Mouse (Mus musculus): ENCODE results near the gene Rab11fip4. TPM values are rescaled to one million over a fixed set of nuclear protein-coding genes. Genes with fewer than 3 reads are reported as not detected.

Rab11fip4 gene
- total and polyA plus RNA-seq, 2 experiments from 2014 or later: 19.9 to 68.3 TPM

DNA sequence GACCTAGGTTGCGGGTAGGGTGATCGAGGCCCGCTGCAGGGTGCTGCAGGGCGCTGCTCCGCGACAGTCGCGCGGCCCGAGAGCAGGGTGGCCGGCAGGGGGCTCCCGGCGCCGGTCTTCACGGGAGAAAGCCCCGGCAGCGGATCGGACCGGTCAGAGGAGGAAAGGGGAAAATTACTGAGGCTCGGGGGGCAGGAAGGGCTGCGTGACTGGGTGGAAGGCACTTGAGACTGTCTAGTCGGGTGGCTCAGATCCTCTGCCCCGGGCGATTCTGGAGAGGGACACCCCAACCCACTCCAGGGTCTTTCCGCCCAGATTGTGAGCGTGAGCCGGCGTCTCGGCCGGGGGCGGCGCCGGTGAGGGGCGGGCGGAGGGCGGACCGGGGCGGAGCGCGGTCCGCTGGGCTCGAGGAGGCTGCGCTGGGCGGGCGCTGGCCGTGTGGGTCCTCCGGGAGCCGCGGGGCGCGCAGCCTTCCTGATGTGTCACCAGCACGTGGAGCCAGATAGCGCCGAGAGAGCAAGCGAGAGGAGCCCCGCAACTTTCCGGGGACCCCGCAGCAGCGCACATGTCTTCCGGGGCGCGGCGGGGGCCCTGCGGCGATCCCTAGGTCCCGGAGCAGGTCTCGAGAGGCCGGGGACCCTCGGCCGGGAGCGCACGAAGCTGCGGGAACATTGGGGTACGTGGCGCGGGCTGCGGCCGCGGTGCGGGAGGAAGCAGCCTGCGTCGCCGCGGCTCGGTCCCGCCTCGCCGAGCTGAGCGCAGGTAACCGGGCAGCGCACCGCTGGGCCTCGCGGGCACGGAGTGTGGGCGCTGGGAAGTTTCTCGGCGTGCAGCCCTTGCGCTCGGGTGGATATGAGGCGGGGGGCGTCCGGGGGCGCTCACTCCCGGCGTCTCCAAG lies 120.1 kb downstream of the Rab11fip4 start:
- under 1% methylated on average over 78 of the region's 106 CpGs for WGBS
- peak; percentile 82 for TF ChIP-seq CTCF (IDR thresholded peaks at IDR 0.05)
- Histone ChIP-seq H3K27ac (ENCODE audit: low read depth, low read length) (no peak overlapping the region), H3K9me3 (ENCODE audit: low read length) (no peaks in the 10 kb centered on the region), H3K27me3 (ENCODE audit: insufficient read depth, low read length) (peaks cover 17% of the 10 kb centered on the region), H3K4me2 (ENCODE audit: low read depth, low read length, poor library complexity, severe bottlenecking) (peak overlapping the region; percentile 99), H3K4me1 (ENCODE audit: insufficient read depth, low read length) (peaks cover 4% of the 10 kb centered on the region; the same call in 1 of the 2 replicates), H3K4me3 (ENCODE audit: low read depth, low read length) (peak overlapping the region; percentile 65), H3K36me3 (ENCODE audit: insufficient read depth, low read length) (no peaks in the 10 kb centered on the region), H3K9ac (replicated peaks; ENCODE audit: low read length, poor library complexity, severe bottlenecking) (peak overlapping the region; percentile 64)
- peak; percentile 71 for ATAC-seq (ENCODE audit: low FRiP score)
- peak; percentile 73 for DNase-seq (ENCODE audit: low spot score)

DNA sequence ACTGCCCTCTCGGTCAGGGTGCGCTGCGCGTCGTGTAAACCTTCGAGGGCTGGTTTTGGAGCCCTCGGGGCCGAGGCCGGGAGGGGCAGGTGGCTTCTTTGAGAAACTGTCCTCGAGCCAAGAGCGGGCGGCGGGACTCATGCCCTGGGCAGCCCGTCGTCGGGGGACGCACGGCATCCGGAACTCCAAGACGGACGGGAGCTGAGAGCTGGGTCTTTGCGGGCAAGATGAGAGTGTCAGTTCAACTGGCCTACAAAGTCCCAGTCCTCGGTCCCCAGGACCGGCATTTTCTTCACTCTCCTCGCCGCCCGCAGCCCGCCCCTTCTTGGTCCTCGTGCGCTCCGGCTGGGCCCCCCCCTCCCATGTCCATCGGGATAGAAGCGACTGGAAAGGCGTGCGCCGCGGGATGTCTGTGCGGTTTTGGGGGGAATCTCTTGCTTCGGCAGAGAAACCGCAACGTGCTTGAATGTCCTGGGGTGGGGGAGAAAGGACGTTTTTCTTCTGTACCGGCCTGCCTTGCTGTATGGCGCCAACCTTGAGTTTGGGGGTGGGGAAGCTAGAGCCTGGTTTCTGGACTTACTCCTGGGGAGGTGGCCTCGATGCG lies 120.9 kb downstream of the Rab11fip4 start:
- Histone ChIP-seq H3K4me3 (ENCODE audit: low read depth, low read length) (peak overlapping the region; percentile 65), H3K9ac (replicated peaks; ENCODE audit: low read length, poor library complexity, severe bottlenecking) (peak overlapping the region; percentile 64; the same call in 1 of the 2 replicates), H3K4me1 (ENCODE audit: insufficient read depth, low read length) (peaks cover 4% of the 10 kb centered on the region; the same call in 1 of the 2 replicates), H3K27ac (ENCODE audit: low read depth, low read length) (no peak overlapping the region), H3K9me3 (ENCODE audit: low read length) (no peaks in the 10 kb centered on the region), H3K27me3 (ENCODE audit: insufficient read depth, low read length) (peaks cover 17% of the 10 kb centered on the region), H3K4me2 (ENCODE audit: low read depth, low read length, poor library complexity, severe bottlenecking) (peak overlapping the region; percentile 99), H3K36me3 (ENCODE audit: insufficient read depth, low read length) (no peaks in the 10 kb centered on the region)
- WGBS: 1% methylated on average over 45 of the region's 46 CpGs
- DNase-seq (ENCODE audit: low spot score) (no peak), ATAC-seq (ENCODE audit: low FRiP score) (no peak)
- no peak for TF ChIP-seq CTCF (IDR thresholded peaks at IDR 0.05)

DNA sequence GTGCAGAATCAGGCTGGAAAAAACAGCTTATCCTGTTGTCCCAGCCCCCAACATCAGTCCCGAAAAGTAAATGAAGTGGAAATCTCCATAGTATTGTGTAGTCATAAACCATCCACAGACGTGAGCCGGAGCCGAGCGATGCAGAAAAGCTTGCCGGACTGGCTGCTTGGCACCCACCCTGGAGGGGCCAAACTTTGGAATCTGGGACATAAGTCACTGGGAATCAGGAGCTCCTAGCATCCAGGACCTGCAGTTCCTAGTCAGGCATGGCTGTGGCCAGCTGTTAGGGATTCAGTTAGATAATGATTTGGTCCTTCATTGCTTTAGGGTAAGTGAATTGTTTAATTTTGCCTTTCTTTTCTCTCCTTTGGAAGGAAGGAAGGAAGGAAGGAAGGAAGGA lies 122.2 kb downstream of the Rab11fip4 start:
- no peak overlapping the region for H3K27ac ChIP-seq (ENCODE audit: low read depth, low read length)
- 54% methylated on average over 6 of the region's 6 CpGs for WGBS
- H3K9ac ChIP-seq (replicated peaks; ENCODE audit: low read length, poor library complexity, severe bottlenecking): no peak overlapping the region
- H3K27me3 ChIP-seq (ENCODE audit: insufficient read depth, low read length): peaks cover 17% of the 10 kb centered on the region
- TF ChIP-seq CTCF (IDR thresholded peaks at IDR 0.05): no peak
- H3K36me3 ChIP-seq (ENCODE audit: insufficient read depth, low read length): no peaks in the 10 kb centered on the region
- no peak for ATAC-seq (ENCODE audit: low FRiP score)
- H3K4me3 ChIP-seq (ENCODE audit: low read depth, low read length): no peak overlapping the region
- DNase-seq (ENCODE audit: low spot score): no peak
- H3K4me1 ChIP-seq (ENCODE audit: insufficient read depth, low read length): peaks cover 4% of the 10 kb centered on the region; the same call in 1 of the 2 replicates
- H3K9me3 ChIP-seq (ENCODE audit: low read length): no peaks in the 10 kb centered on the region
- H3K4me2 ChIP-seq (ENCODE audit: low read depth, low read length, poor library complexity, severe bottlenecking): no peak overlapping the region

DNA sequence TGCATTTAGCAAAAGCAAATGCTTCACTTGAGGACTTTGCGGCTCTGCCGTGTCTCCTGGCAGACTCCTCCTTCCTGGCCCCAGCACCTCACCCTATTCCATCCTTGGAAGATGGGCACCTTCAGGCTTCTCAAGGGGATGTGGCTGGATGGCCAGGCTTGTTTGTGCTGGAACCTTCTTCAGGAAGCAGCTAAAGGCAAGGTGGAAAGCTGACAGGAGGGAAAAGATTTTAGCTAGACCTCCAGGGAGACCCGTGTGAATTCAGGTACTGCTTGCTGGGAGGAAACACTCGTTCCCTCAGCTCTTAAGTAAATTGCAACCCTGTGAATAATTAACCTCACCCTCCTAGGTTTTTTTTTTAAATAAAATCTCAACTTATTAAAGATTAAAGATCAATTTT lies 122.7 kb downstream of the Rab11fip4 start:
- peaks cover 17% of the 10 kb centered on the region for H3K27me3 ChIP-seq (ENCODE audit: insufficient read depth, low read length)
- ATAC-seq (ENCODE audit: low FRiP score) (no peak), DNase-seq (ENCODE audit: low spot score) (no peak)
- no peak overlapping the region for H3K27ac ChIP-seq (ENCODE audit: low read depth, low read length)
- no peak overlapping the region for H3K4me3 ChIP-seq (ENCODE audit: low read depth, low read length)
- H3K36me3 ChIP-seq (ENCODE audit: insufficient read depth, low read length): no peaks in the 10 kb centered on the region
- peaks cover 4% of the 10 kb centered on the region; the same call in 1 of the 2 replicates for H3K4me1 ChIP-seq (ENCODE audit: insufficient read depth, low read length)
- H3K4me2 ChIP-seq (ENCODE audit: low read depth, low read length, poor library complexity, severe bottlenecking): no peak overlapping the region
- no peak for TF ChIP-seq CTCF (IDR thresholded peaks at IDR 0.05)
- WGBS: 55% methylated on average over 4 of the region's 4 CpGs
- H3K9me3 ChIP-seq (ENCODE audit: low read length): no peaks in the 10 kb centered on the region
- no peak overlapping the region for H3K9ac ChIP-seq (replicated peaks; ENCODE audit: low read length, poor library complexity, severe bottlenecking)

DNA sequence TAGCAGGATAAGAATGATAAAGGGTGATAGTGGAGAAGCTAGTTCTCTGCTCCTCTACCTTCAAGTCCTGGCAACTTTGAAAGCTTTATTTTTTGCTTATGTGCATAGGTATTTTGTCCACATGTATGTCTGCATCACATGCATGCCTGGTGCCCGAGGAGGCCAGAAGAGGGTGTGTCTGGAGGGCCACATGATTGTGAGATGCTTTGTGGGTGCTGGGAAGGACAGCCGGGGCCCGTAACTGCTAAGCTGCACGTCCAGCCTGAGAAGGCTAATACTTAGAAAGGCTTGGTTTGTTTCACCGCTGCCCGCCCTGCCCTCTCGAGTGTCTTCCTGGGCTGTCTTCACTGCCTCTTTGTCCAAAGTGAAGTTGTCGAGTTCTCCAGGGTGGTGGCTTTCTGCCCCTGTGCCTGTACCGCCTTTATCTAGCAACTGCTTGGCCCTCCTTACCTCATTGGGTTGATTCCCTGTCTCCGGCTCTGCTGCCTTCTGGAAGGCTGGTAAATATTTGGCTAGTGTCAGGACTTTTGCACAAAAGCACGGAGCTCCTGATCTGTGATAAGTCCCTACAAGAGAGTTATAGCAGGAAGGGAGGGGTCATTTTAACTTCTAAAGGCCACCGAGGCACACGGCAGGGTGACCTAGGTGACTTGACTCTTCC lies 123.2 kb downstream of the Rab11fip4 start:
- DNase-seq (ENCODE audit: low spot score): no peak
- TF ChIP-seq CTCF (IDR thresholded peaks at IDR 0.05): no peak
- Histone ChIP-seq H3K9me3 (ENCODE audit: low read length) (no peaks in the 10 kb centered on the region), H3K27me3 (ENCODE audit: insufficient read depth, low read length) (peaks cover 17% of the 10 kb centered on the region), H3K4me3 (ENCODE audit: low read depth, low read length) (no peak overlapping the region), H3K9ac (replicated peaks; ENCODE audit: low read length, poor library complexity, severe bottlenecking) (no peak overlapping the region), H3K4me2 (ENCODE audit: low read depth, low read length, poor library complexity, severe bottlenecking) (no peak overlapping the region), H3K27ac (ENCODE audit: low read depth, low read length) (no peak overlapping the region), H3K36me3 (ENCODE audit: insufficient read depth, low read length) (no peaks in the 10 kb centered on the region), H3K4me1 (ENCODE audit: insufficient read depth, low read length) (peaks cover 4% of the 10 kb centered on the region; the same call in 1 of the 2 replicates)
- WGBS: 65% methylated on average over 13 of the region's 13 CpGs
- ATAC-seq (ENCODE audit: low FRiP score): no peak

Data from midbrain, postnatal 0 days (tissue).